Mouse (Mus musculus) liver, embryonic 11.5 days (tissue): ENCODE data around the gene Rhbdd2. TPM values are rescaled to one million over a fixed set of nuclear protein-coding genes. Genes with fewer than 3 reads are reported as not detected.
A peak's percentile ranks its signal among the peaks of the same experiment; 100 is the strongest.

Experiments used
- ATAC-seq: fragments of 200-750 bp; cut with Nextera tagmentation; replicated peaks from 2 replicates; pipeline ENCODE4 v1.8.0; 2017; ENCODE audit warnings: moderate number of reproducible peaks, mild to moderate bottlenecking, moderate TSS enrichment, moderate library complexity; ENCODE audit not compliant: low FRiP score
- DNase-seq: peaks from one replicate; pipeline ENCODE4 v3.0.0-alpha.2; 2017; ENCODE audit warnings: low spot score
- H3K27ac ChIP-seq: fragments of 300-500 bp; sonication (generic); 2 replicates; pipeline ENCODE4 v1.5.1; 2014; ENCODE audit warnings: mild to moderate bottlenecking, low read depth, low read length, control low read depth
- H3K27me3 ChIP-seq: fragments of 300-500 bp; sonication (generic); replicated peaks from 2 replicates; pipeline ENCODE4 v1.6.1; 2014; ENCODE audit warnings: low read length, mixed read lengths; ENCODE audit not compliant: control insufficient read depth, insufficient read depth
- H3K36me3 ChIP-seq: fragments of 300-500 bp; sonication (generic); 2 replicates; pipeline ENCODE4 v1.6.1; 2014; ENCODE audit warnings: mild to moderate bottlenecking, low read length, moderate library complexity, mixed read lengths; ENCODE audit not compliant: control insufficient read depth, insufficient read depth
- H3K4me1 ChIP-seq: fragments of 300-500 bp; sonication (generic); replicated peaks from 2 replicates; pipeline ENCODE4 v1.6.1; 2014; ENCODE audit warnings: low read length, mixed read lengths; ENCODE audit not compliant: control insufficient read depth, insufficient read depth
- H3K4me2 ChIP-seq: fragments of 300-500 bp; sonication (generic); 2 replicates; pipeline ENCODE4 v1.6.1; 2014; ENCODE audit warnings: mild to moderate bottlenecking, control low read depth, moderate library complexity
- H3K4me3 ChIP-seq: fragments of 300-500 bp; sonication (generic); 2 replicates; pipeline ENCODE4 v1.5.1; 2014; ENCODE audit warnings: low read depth, low read length, control low read depth
- H3K9ac ChIP-seq: fragments of 300-500 bp; sonication (generic); 2 replicates; pipeline ENCODE4 v1.6.1; 2014; ENCODE audit warnings: low read depth, low read length, control low read depth
- H3K9me3 ChIP-seq: fragments of 300-500 bp; sonication (generic); 2 replicates; pipeline ENCODE4 v1.6.1; 2016; ENCODE audit warnings: low read length, inconsistent platforms, mixed read lengths; ENCODE audit not compliant: control insufficient read depth
- WGBS: fragments of 180-500 bp; shearing (Covaris S2); extraction: QIAGEN DNeasy Blood & Tissue Kit; methylation state at CpG from one replicate; pipeline ENCODE4 v1.1.7; 2014; 5-methylcytosine and 5-hydroxymethylcytosine counted together
- polyA plus RNA-seq: library from polyadenylated mRNA; unstranded; fragments of >200 nt; fragmentation: Nextera tagmentation; extraction: Ambion mirVana; gene quantifications from 2 replicates; pipeline ENCODE4 v1.2.1, GENCODE M21; 2014

Rhbdd2 gene
- polyA plus RNA-seq, 1 experiment from 2014 or later, result 27.8 TPM

DNA sequence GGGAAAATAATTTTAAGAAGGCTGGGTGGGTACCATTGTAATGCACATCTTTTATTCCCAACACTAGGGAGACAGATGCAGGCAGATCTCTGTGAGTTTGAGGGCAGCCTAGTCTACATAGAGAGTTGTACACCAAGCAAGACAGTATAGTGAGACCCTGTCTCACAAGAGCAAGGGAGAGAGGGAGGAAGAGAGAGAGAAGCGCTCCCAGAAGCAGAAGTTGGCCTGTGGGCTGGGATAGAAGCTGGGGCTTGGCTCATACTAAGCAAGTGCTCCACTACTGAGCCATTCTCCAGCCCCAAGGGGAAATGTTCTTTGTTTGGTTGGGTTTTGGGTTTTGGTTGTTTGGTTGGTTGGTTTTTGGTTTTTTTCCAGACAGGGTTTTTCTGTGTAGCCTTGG is 8.6 kb downstream of the Rhbdd2 start:
- no peak for DNase-seq
- peaks cover 9% of the 10 kb centered on the region; the same call in 1 of the 2 replicates for H3K36me3 ChIP-seq
- 87% methylated on average over 1 of the region's 1 CpGs for WGBS

DNA sequence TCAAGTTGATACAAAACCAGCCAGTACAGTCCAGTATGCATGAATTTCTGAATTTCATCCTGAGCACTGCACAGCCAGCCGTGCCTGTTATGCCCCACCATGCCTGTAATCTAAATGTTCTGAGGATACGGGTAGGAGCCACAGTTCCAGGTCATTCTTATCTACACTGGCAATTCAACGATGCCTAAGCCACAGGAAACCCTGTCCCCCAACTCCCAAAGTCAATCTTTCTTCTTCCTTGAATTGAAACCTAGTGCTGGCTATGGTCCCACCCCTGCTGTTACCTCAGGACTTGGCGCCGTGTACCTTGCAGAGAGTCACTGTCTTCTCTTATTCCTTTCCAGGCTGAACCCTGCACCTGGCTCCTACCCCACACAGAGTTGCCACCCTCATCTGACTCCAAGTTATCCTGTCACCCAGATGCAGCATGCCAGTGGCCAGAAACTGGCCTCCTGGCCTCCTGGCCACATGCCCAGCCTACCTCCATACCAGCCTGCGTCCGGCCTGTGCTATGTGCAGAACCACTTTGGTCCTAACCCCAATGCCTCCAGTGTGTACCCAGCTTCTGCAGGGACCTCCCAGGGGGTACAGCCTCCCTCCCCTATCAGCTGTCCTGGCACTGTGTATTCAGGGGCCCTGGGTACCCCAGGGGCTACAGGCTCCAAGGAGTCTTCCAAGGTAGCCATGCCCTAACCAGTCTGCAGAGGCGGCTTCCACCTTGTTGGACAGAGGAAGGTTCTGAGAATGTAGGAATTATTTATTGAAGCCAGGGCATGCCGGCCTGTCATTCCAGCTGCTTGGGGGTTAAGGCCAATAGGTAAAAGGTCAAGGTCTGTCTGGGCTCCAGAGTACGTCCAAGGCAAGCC is 10.5 kb downstream of the Rhbdd2 start:
- H3K27ac ChIP-seq, result peak overlapping the region; percentile 40; the same call in 1 of the 2 replicates
- H3K4me3 ChIP-seq, result no peak overlapping the region
- H3K4me1 ChIP-seq, result peaks cover 22% of the 10 kb centered on the region
- peak overlapping the region; percentile 17; the same call in 1 of the 2 replicates for H3K4me2 ChIP-seq
- H3K27me3 ChIP-seq, result no peaks in the 10 kb centered on the region
- no peak overlapping the region for H3K9ac ChIP-seq
- DNase-seq (no peak), ATAC-seq (peak; percentile 68)
- H3K9me3 ChIP-seq, result no peaks in the 10 kb centered on the region
- WGBS, result 58% methylated on average over 10 of the region's 10 CpGs
- peaks cover 8% of the 10 kb centered on the region; the same call in 1 of the 2 replicates for H3K36me3 ChIP-seq

More for the DNA sequence above, 8.6 kb downstream of the Rhbdd2 start:
- no peaks in the 10 kb centered on the region for H3K27me3 ChIP-seq
- ATAC-seq, result no peak
- no peak overlapping the region for H3K9ac ChIP-seq
- H3K4me1 ChIP-seq, result peaks cover 22% of the 10 kb centered on the region
- H3K4me3 ChIP-seq, result no peak overlapping the region
- no peak overlapping the region for H3K4me2 ChIP-seq
- no peaks in the 10 kb centered on the region for H3K9me3 ChIP-seq
- H3K27ac ChIP-seq, result no peak overlapping the region

GRCm38 (mm10) chr5:135643552-135643842 is 11.1 kb downstream of the Rhbdd2 start:
- DNase-seq, result no peak
- WGBS, result 89% methylated on average over 1 of the region's 1 CpGs
- H3K9ac ChIP-seq, result no peak overlapping the region

DNA sequence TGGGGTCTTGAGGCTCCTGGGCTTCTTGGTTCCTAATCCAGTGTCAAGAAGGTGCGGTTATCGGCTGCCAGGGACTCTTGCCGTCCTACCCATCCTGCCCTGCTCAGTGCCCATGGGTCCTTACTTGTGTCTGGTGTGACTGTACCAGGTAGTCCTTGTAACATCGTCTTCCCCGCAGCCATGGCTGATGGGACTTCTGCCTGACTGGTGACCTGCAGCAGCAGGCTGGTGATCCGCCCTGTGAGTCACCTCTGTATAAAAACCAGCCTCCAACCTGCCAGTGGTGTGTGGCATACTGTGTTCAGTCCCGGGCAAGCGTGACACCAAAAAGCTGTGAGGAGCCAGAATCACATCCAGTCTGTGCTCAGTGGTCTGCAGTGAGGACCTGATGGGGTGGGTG is 11.5 kb downstream of the Rhbdd2 start:
- no peak overlapping the region for H3K9ac ChIP-seq
- 90% methylated on average over 8 of the region's 8 CpGs for WGBS
- DNase-seq, result no peak

More at GRCm38 (mm10) chr5:135643552-135643842, 11.1 kb downstream of the Rhbdd2 start:
- no peak overlapping the region for H3K4me3 ChIP-seq
- no peaks in the 10 kb centered on the region for H3K9me3 ChIP-seq
- ATAC-seq, result no peak
- peaks cover 23% of the 10 kb centered on the region for H3K4me1 ChIP-seq
- H3K27me3 ChIP-seq, result no peaks in the 10 kb centered on the region
- no peak overlapping the region for H3K27ac ChIP-seq
- H3K4me2 ChIP-seq, result no peak overlapping the region
- peaks cover 7% of the 10 kb centered on the region; the same call in 1 of the 2 replicates for H3K36me3 ChIP-seq

GRCm38 (mm10) chr5:135645330-135645729 is 12.9 kb downstream of the Rhbdd2 start:
- H3K9me3 ChIP-seq, result no peaks in the 10 kb centered on the region
- no peaks in the 10 kb centered on the region for H3K27me3 ChIP-seq
- no peak overlapping the region for H3K4me3 ChIP-seq
- H3K4me2 ChIP-seq, result no peak overlapping the region
- DNase-seq (no peak), ATAC-seq (no peak)
- 83% methylated on average over 5 of the region's 5 CpGs for WGBS
- no peak overlapping the region for H3K27ac ChIP-seq
- no peaks in the 10 kb centered on the region for H3K36me3 ChIP-seq
- peaks cover 16% of the 10 kb centered on the region for H3K4me1 ChIP-seq
- H3K9ac ChIP-seq, result no peak overlapping the region

More for the DNA sequence above, 11.5 kb downstream of the Rhbdd2 start:
- peaks cover 25% of the 10 kb centered on the region for H3K4me1 ChIP-seq
- no peak overlapping the region for H3K4me3 ChIP-seq
- no peak overlapping the region for H3K27ac ChIP-seq
- no peak overlapping the region for H3K4me2 ChIP-seq
- ATAC-seq, result no peak
- H3K27me3 ChIP-seq, result no peaks in the 10 kb centered on the region
- no peaks in the 10 kb centered on the region for H3K9me3 ChIP-seq
- peaks cover 5% of the 10 kb centered on the region; the same call in 1 of the 2 replicates for H3K36me3 ChIP-seq

GRCm38 (mm10) chr5:135646038-135646437 is 13.6 kb downstream of the Rhbdd2 start:
- DNase-seq (no peak), ATAC-seq (no peak)
- no peak overlapping the region for H3K4me2 ChIP-seq
- no peak overlapping the region for H3K27ac ChIP-seq
- H3K4me1 ChIP-seq, result peaks cover 15% of the 10 kb centered on the region
- no peak overlapping the region for H3K4me3 ChIP-seq
- no peaks in the 10 kb centered on the region for H3K27me3 ChIP-seq
- no peaks in the 10 kb centered on the region for H3K36me3 ChIP-seq
- no peak overlapping the region for H3K9ac ChIP-seq
- WGBS, result 84% methylated on average over 6 of the region's 6 CpGs
- no peaks in the 10 kb centered on the region for H3K9me3 ChIP-seq

- Histone ChIP-seq H3K27ac (no peak overlapping the region), H3K4me3 (no peak overlapping the region), H3K4me2 (no peak overlapping the region), H3K9ac (no peak overlapping the region), H3K36me3 (no peaks in the 10 kb centered on the region), H3K27me3 (no peaks in the 10 kb centered on the region), H3K4me1 (0 out of 2 replicates have a peak, but pooled peaks cover 10% of the 10 kb centered on the region), H3K9me3 (no peaks in the 10 kb centered on the region)
- DNase-seq (no peak), ATAC-seq (no peak)
- whole genome bisulfite sequencing, result 62% methylated on average over 9 of the region's 9 CpGs
Measured at GRCm38 (mm10) chr5:135648461-135649308, 16.3 kb downstream of the Rhbdd2 start.

GRCm38 (mm10) chr5:135649309-135649633 is 16.9 kb downstream of the Rhbdd2 start:
- Histone ChIP-seq H3K27me3 (no peaks in the 10 kb centered on the region), H3K36me3 (no peaks in the 10 kb centered on the region), H3K4me1 (0 out of 2 replicates have a peak, but pooled peaks cover 8% of the 10 kb centered on the region), H3K9me3 (no peaks in the 10 kb centered on the region), H3K27ac (no peak overlapping the region), H3K9ac (no peak overlapping the region), H3K4me3 (no peak overlapping the region), H3K4me2 (no peak overlapping the region)
- DNase-seq, result no peak
- no peak for ATAC-seq
- 78% methylated on average over 1 of the region's 1 CpGs for WGBS
